Mouse (Mus musculus) frontal cortex, adult (tissue): ENCODE measurements around the gene Ier5.

ENCODE experiments used
- ATAC-seq: cut with Nextera tagmentation; 2 replicates; pipeline ENCODE4 v1.9.2; 2017; ENCODE audit warnings: mild to moderate bottlenecking, moderate library complexity, mixed read lengths; ENCODE audit not compliant: low TSS enrichment

The Ier5 gene

DNA sequence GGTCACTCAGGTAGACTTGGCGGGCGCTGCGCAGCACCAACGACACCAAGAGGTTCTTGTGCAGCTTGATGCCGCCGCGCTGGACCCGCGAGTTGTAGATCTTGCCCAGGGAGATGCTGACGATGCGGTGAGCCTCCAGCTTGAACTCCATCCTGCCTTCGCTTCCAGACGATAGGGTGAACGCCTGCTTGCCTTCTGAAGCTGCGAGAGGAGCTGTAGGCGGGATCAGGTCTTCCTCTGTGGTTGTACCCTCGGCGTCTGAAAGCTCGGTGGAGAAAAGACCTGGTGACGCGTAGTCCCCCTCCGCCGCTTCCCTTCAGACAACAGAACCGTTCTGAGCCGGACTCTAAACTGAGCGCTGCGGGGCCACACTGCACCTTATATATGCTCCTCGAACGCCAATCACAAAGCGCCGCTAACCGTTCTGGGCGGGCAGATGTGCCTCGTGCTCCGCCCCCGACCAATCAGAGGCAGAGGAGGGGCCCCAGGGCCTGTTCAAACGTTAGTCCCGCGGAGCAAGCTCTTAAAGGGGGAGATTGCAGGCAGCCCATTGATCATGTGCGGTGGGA is at the start of gene Ier5:
TSS of gene Ier5 (minus strand) at position 357 of the 569 bp plus-strand sequence.
- ATAC-seq, result peak; percentile 87

DNA sequence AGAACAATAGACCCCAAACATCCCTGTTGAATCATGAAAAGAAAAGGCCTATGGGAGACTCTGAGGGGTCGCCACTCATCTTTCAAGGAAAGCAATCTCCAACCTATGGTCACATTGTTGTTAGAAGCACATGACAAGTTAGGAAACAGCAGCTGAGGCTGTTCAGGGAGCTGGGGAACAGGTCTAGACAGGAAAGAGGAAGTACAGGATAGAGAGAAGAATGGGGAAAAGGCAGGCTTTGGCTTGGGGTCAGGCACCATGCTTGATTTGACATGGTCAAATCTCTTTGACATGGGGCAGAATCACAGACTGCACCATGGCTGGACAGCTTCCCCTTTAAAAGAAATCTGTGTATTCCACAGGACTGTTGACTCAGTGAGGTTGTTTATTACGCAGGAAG is 47.8 kb upstream of the Ier5 start:
- no peak for ATAC-seq

GRCm38 (mm10) chr1:155146572-155146980 is 47.1 kb upstream of the Ier5 start, which contains the start of gene Mr1:
Gene Mr1 (minus strand): TSS chr1:155146814.
- peak; percentile 100 for ATAC-seq

GRCm38 (mm10) chr1:155145620-155146019 is 46.2 kb upstream of the Ier5 start:
- no peak for ATAC-seq

DNA sequence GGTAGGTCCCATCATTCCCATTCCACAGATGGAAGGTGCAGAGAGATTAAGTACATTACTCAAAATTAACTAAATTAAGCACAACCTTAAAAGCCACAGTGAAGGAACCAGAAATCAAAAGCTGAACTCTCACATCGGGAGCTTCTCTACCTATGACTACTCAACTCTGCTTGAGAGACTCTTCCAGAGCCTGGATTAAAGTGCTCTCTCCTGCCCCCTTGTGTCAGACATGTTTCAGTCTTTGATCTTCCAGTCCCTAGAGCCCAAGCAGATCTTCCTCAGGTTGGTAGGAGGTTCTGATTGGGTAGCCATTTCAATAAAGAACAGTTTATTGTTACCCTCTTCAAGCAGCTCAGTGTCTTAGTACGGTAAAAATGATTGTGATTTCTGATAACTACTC is 40.6 kb upstream of the Ier5 start:
- peak; percentile 90 for ATAC-seq

GRCm38 (mm10) chr1:155138795-155139194 is 39.4 kb upstream of the Ier5 start:
- ATAC-seq, result no peak

GRCm38 (mm10) chr1:155134866-155135265 is 35.4 kb upstream of the Ier5 start:
- ATAC-seq, result no peak

GRCm38 (mm10) chr1:155127429-155127934 is 28.0 kb upstream of the Ier5 start:
- no peak for ATAC-seq

DNA sequence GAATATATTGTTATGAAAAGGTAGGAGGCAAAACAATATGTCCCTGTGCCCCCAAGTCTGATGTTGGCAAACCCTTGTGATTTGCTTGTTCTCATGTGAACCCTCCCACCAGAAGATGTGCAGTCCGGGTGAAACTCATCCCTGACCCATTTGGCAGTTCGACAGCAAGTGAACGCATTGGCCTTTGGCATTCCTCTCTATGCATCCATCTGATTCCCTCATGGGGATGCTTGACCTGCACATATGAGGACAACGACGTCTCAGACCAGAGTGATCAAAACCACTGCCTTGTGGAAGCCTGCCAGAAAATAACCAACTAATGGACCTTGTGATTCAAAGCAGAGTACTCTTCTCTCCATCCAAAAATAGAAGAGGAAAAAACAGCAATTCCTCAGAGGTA is 27.3 kb upstream of the Ier5 start:
- no peak for ATAC-seq

- no peak for ATAC-seq
Observed at GRCm38 (mm10) chr1:155124397-155124796, 25.0 kb upstream of the Ier5 start.

- peak; percentile 44; the same call in 1 of the 2 replicates for ATAC-seq
Observed at GRCm38 (mm10) chr1:155121977-155122939, 22.8 kb upstream of the Ier5 start.

DNA sequence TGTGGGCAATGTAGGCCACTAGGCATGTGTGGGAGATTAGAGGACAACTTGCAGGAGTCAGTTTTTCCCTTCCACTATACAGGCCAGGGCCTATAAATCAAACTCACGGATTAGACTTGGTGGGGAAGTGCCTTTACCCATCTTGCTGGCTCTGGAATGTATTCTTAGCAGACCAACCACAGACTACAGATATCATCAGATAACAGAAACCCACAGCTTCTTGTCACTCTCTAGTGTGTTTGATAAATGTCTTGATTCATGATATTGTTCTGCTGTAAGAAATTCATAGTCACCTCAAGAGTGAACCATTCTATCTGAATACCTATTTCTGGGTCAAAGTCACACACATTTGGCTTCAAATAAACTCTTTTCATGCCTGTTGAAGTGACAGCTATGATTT is 20.3 kb upstream of the Ier5 start:
- ATAC-seq, result no peak

- ATAC-seq, result no peak
Observed at GRCm38 (mm10) chr1:155113946-155114345, 14.5 kb upstream of the Ier5 start.

- ATAC-seq, result no peak
Observed at GRCm38 (mm10) chr1:155112875-155113274, 13.4 kb upstream of the Ier5 start.

DNA sequence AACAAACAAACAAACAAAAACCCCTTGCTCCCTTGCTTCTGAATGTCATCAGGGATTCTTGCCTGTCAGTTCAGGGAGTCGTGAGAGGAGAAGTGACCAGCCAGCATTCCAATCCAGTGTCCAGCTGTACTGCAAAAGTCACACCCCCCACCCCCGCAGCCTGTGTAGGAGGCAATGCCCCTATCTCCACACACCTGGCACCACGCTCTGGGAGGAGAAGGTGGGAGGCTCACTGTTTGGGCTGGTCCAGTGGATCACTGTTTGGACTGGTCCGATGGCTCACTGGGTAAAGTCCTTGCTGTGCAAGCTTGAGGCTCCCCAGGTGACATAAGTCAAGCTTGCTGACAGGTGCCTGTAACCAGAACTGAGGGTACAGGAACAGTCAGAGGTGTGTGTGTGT is 12.7 kb upstream of the Ier5 start:
- no peak for ATAC-seq

- ATAC-seq, result no peak
Observed at GRCm38 (mm10) chr1:155111491-155111890, 12.1 kb upstream of the Ier5 start.

- peak; percentile 50; the same call in 1 of the 2 replicates for ATAC-seq
Observed at GRCm38 (mm10) chr1:155109387-155110350, 10.2 kb upstream of the Ier5 start.

DNA sequence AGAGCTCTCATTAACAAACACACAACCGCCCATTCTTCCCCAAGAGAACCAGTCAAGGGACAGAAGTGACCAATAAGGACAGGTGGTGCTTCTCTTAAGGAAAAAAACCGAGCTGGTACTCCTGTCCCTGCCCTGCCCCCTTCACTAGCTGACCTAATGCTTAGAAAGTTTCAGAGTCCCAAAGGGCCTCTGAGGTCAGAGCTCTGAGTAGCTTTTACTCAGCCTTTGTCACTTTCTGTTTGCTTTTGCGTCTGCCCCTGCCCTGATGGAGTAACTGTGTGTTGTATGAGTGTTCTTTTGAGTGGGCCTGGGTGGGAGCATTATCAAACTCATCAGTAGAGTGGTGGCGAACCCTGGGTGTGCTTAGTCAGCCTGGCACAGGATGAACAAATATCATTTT is 9.0 kb upstream of the Ier5 start:
- ATAC-seq, result no peak

DNA sequence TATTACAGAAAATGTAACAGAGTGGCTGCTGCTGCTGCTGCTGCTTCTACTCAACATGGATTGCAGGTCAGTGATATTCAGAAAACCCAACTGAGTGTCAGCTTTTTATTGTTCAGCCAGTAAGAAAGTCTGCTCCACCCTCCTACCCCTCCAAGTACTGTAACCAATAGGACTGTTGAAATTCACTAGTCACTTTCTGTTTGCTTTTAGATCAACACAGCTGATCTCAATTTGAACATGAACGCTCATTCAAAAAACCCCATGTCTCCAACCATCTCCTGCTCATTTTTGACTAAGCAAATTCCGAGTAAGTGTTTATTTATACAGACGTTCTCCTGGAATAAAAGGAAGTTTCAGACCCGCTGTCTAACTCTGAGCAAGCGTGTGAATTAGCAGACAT is 8.4 kb upstream of the Ier5 start:
- no peak for ATAC-seq

- ATAC-seq, result no peak
Observed at GRCm38 (mm10) chr1:155106310-155106709, 6.9 kb upstream of the Ier5 start.

DNA sequence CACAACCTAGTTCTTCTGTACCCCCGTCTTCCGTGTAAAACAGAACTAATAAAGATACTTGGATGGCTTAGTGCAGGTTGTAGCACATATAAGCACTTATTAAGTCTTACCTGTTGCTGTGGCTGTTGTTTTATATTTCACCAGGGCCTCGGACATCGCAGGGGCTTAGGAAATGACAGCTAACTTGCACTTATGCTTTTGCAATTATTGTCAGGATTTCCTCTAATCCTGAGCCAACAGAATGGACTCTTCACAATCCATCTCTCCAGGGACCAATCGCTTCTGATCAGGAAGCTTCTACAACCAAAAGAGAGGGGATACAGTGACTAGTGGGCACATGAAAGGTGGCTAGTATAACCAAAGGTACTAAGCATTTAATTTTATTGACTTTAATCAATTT is 4.6 kb upstream of the Ier5 start:
- no peak for ATAC-seq

GRCm38 (mm10) chr1:155102631-155103030 is 3.2 kb upstream of the Ier5 start:
- no peak for ATAC-seq
